ENCODE assay signal across 8 mouse cellular contexts in the genomic region with DNA sequence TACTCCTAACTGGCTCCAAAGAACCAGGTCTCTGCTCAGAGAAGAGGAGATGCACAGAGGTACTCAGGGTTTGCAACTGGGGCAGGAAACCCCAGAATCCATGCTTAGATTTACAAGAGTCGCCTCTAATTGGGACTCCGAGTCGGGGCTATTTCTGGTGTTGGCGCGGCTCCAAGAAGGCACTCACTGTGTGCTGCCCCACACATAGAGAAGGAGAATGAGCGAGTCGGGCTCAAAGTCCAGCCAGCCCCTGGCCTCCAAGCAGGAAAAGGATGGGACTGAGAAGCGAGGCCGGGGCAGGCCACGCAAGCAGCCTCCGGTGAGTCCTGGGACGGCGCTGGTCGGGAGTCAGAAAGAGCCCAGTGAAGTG. TPM values are rescaled to one million over a fixed set of nuclear protein-coding genes. Genes with fewer than 3 reads are reported as not detected.
DNase-seq lines count a peak whose midpoint lies in the region; ATAC-seq and TF ChIP-seq lines count a peak whose summit lies in the region.
"Not testable (repeated sequence)": the region's sequence is repeated elsewhere in the genome, so short reads cannot be mapped to it uniquely, and the experiment has no call there.

A gene (plus strand): TSS at position 123 of the 370 bp plus-strand sequence.

- H3K27me3 ChIP-seq in G1E (ENCODE audit: insufficient read depth, low read length): peaks cover 27% of the 10 kb centered on the region
- H3K27me3 ChIP-seq in heart, embryonic 16.5 days (ENCODE audit: control insufficient read depth, insufficient read depth, low read length); intestine, embryonic 16.5 days (replicated peaks; ENCODE audit: control insufficient read depth, insufficient read depth, low read length); lung, postnatal 0 days (replicated peaks; ENCODE audit: insufficient read depth, low read length); stomach, embryonic 15.5 days (replicated peaks): not testable (repeated sequence)

- TF ChIP-seq CTCF in G1E (IDR thresholded peaks at IDR 0.05; ENCODE audit: low read depth, low read length); lung, postnatal 0 days (IDR thresholded peaks at IDR 0.05): not testable (repeated sequence)

- H3K9ac ChIP-seq in heart, embryonic 16.5 days (ENCODE audit: low read length): peak within 1 kb of the TSS; percentile 62
- peak within 1 kb of the TSS; percentile 54 for H3K9ac ChIP-seq in intestine, embryonic 16.5 days (ENCODE audit: low read depth, low read length)
- H3K9ac ChIP-seq in lung, postnatal 0 days (replicated peaks; ENCODE audit: low read depth); stomach, embryonic 15.5 days: not testable (repeated sequence)

- H3K4me1 ChIP-seq in G1E (ENCODE audit: insufficient read depth, low read depth, low read length); brown adipose tissue, adult 24 weeks (ENCODE audit: control insufficient read depth, insufficient read depth, insufficient read length, low read length); heart, embryonic 16.5 days (ENCODE audit: control insufficient read depth, insufficient read depth, low read length); intestine, embryonic 16.5 days (ENCODE audit: control insufficient read depth, insufficient read depth, low read length); lung, postnatal 0 days (ENCODE audit: insufficient read depth, low read depth, low read length); stomach, embryonic 15.5 days: not testable (repeated sequence)

- not testable (repeated sequence) for DNase-seq in G1E (ENCODE audit: low spot score); gastrocnemius, postnatal 14 days; left cerebral cortex, adult 8-10 months (ENCODE audit: low spot score in 2 of 2); lung, postnatal 0 days (ENCODE audit: low spot score)

- peak within 1 kb of the TSS; percentile 49 for H3K4me2 ChIP-seq in heart, embryonic 16.5 days (ENCODE audit: low read depth, low read length)
- peak within 1 kb of the TSS; percentile 21 for H3K4me2 ChIP-seq in intestine, embryonic 16.5 days (ENCODE audit: low read depth, low read length)
- H3K4me2 ChIP-seq in lung, postnatal 0 days (replicated peaks; ENCODE audit: low read depth, low read length); stomach, embryonic 15.5 days: not testable (repeated sequence)

- not testable (repeated sequence) for TF ChIP-seq EP300 in lung, postnatal 0 days (IDR thresholded peaks at IDR 0.05)

- H3K9me3 ChIP-seq in G1E (replicated peaks): peaks cover 32% of the 10 kb centered on the region
- peaks cover 20% of the 10 kb centered on the region for H3K9me3 ChIP-seq in heart, embryonic 16.5 days (replicated peaks; ENCODE audit: control insufficient read depth, low read length)
- H3K9me3 ChIP-seq in intestine, embryonic 16.5 days (ENCODE audit: control insufficient read depth, low read length): peaks cover 13% of the 10 kb centered on the region
- not testable (repeated sequence) for H3K9me3 ChIP-seq in lung, postnatal 0 days (ENCODE audit: low read length); stomach, embryonic 15.5 days

- WGBS in heart, embryonic 16.5 days: 10% methylated on average over 14 of the region's 14 CpGs
- WGBS in intestine, embryonic 16.5 days: 10% methylated on average over 14 of the region's 14 CpGs
- 11% methylated on average over 13 of the region's 14 CpGs for WGBS in lung, postnatal 0 days
- 15% methylated on average over 14 of the region's 14 CpGs for WGBS in stomach, embryonic 15.5 days

- not testable (repeated sequence) for H3K27ac ChIP-seq in brown adipose tissue, adult 24 weeks (replicated peaks; ENCODE audit: low read depth, low read length); heart, embryonic 16.5 days (ENCODE audit: low read length)
- peak within 1 kb of the TSS; percentile 97 for H3K27ac ChIP-seq in intestine, embryonic 16.5 days (ENCODE audit: low read length)
- H3K27ac ChIP-seq in lung, postnatal 0 days (ENCODE audit: low read length): peak within 1 kb of the TSS; percentile 54
- peak within 1 kb of the TSS; percentile 41 for H3K27ac ChIP-seq in stomach, embryonic 15.5 days

- not testable (repeated sequence) for ATAC-seq in G1E (ENCODE audit: extremely low read depth, insufficient number of reproducible peaks, low FRiP score, poor library complexity, severe bottlenecking)
- peak; percentile 49; the same call in 1 of the 2 replicates for ATAC-seq in heart, embryonic 16.5 days (replicated peaks; ENCODE audit: extremely low read depth, insufficient read depth, low FRiP score)
- ATAC-seq in intestine, embryonic 16.5 days: peak; percentile 88
- peak; percentile 42; the same call in 1 of the 2 replicates for ATAC-seq in lung, postnatal 0 days
- peak; percentile 54; the same call in 1 of the 2 replicates for ATAC-seq in stomach, embryonic 15.5 days (ENCODE audit: insufficient read depth, low FRiP score, low read depth)

- H3K36me3 ChIP-seq in G1E (replicated peaks); heart, embryonic 16.5 days (ENCODE audit: control insufficient read depth, insufficient read depth); intestine, embryonic 16.5 days (ENCODE audit: control insufficient read depth, insufficient read depth, low read length); lung, postnatal 0 days (ENCODE audit: insufficient read depth, low read length); stomach, embryonic 15.5 days: not testable (repeated sequence)

- intact Hi-C loops in gastrocnemius, postnatal 14 days (cut with DNase I; ENCODE audit: low total_unique reads): not testable (repeated sequence)

- not testable (repeated sequence) for H3K4me3 ChIP-seq in G1E (ENCODE audit: low read depth, low read length); brown adipose tissue, adult 24 weeks (ENCODE audit: insufficient read depth, low read depth, low read length); intestine, embryonic 16.5 days (ENCODE audit: low read length); lung, postnatal 0 days (ENCODE audit: low read depth, low read length); stomach, embryonic 15.5 days (replicated peaks)
- H3K4me3 ChIP-seq in heart, embryonic 16.5 days (ENCODE audit: low read length): peak within 1 kb of the TSS; percentile 6; the same call in 1 of the 2 replicates

RNA-seq across cellular contexts. Expression of the gene that starts here (rescaled TPM):
- total RNA-seq in G1E (2014; fragmentation: Nextera tagmentation): 568 and 661 TPM in 2 replicates
- 112 and 114 TPM in 2 replicates for total RNA-seq in G1E (2017)
- 2,501 and 3,141 TPM in 2 replicates for polyA plus RNA-seq in G1E (2012)
- 14.9 and 15.4 TPM in 2 replicates for polyA plus RNA-seq in brown adipose tissue, adult 24 weeks (2012; ENCODE audit: insufficient read depth, insufficient read length, missing spikeins)
- total RNA-seq in gastrocnemius, postnatal 14 days (2021): 10 to 100 TPM; 12.4 to 14.6 TPM
- 1.3 and 6.9 TPM in 2 replicates for polyA plus RNA-seq in heart, embryonic 16.5 days (2015; fragmentation: Nextera tagmentation; extraction: Ambion mirVana)
- 5.9 and 7.6 TPM in 2 replicates for polyA plus RNA-seq in intestine, embryonic 16.5 days (2015; fragmentation: Nextera tagmentation; extraction: Ambion mirVana)
- 10 to 100 TPM; 23.0 to 43.0 (median 30.6) TPM for total RNA-seq in left cerebral cortex, adult 8-10 months (2022)
- polyA plus RNA-seq in lung, postnatal 0 days (2015; fragmentation: Nextera tagmentation; extraction: Ambion mirVana): 2.0 and 3.7 TPM in 2 replicates
- polyA plus RNA-seq in stomach, embryonic 15.5 days (2015; fragmentation: Nextera tagmentation; extraction: Ambion mirVana): 4.3 and 9.3 TPM in 2 replicates

Comparison
In these comparisons a context has a peak if more than half of its experiments do, and no peak if none do; other contexts are left out.
1. RNA of the gene that starts here (polyA plus RNA-seq): 2,501 to 3,141 TPM in G1E; 14.9 to 15.4 TPM in brown adipose tissue, adult 24 weeks, 4.3 to 9.3 TPM in stomach, embryonic 15.5 days, 1.3 to 6.9 TPM in heart, embryonic 16.5 days, 5.9 to 7.6 TPM in intestine, embryonic 16.5 days and 2.0 to 3.7 TPM in lung, postnatal 0 days; every median in the first group is over 100 times any median in the second.